Mouse (Mus musculus): ENCODE measurements around the gene 1700025G04Rik. TPM values are rescaled to one million over a fixed set of nuclear protein-coding genes. Genes with fewer than 3 reads are reported as not detected.

The 1700025G04Rik gene
- polyA plus RNA-seq, 1 experiment, result 24.7 TPM

DNA sequence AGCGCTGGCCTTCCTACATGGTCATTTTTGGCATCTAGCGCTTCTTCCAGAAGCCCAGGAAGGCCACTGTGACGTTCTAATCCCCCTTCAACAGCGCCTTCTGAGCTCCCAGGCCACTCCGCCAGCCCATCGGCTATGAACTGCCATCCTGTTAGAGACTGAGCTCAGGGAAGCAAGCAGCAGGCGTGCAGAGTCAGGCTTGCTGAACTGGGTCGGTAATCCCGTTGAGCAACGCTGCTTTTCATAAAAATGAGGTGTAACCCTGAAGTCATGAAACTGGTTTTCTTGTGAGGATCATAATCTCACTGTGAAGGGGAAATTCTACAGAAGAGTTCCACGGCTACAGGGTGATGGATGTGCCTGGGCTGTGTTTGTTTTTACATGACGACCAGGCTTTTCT, 28.2 kb downstream of the 1700025G04Rik start:
- no peaks in the 10 kb centered on the region; the same call in none of the 2 replicates for H3K4me1 ChIP-seq (ENCODE audit: control insufficient read depth, insufficient read depth, low read length)
- H3K27ac ChIP-seq (ENCODE audit: insufficient read depth, low read length), result no peak overlapping the region
- H3K4me3 ChIP-seq (ENCODE audit: insufficient read depth, low read length), result no peak overlapping the region
- TF ChIP-seq CTCF (IDR thresholded peaks at IDR 0.05; ENCODE audit: extremely low read depth, insufficient read depth, low read length), result no peak
- TF ChIP-seq POLR2A (IDR thresholded peaks at IDR 0.05; ENCODE audit: extremely low read depth, insufficient read depth, low read length), result no peak

DNA sequence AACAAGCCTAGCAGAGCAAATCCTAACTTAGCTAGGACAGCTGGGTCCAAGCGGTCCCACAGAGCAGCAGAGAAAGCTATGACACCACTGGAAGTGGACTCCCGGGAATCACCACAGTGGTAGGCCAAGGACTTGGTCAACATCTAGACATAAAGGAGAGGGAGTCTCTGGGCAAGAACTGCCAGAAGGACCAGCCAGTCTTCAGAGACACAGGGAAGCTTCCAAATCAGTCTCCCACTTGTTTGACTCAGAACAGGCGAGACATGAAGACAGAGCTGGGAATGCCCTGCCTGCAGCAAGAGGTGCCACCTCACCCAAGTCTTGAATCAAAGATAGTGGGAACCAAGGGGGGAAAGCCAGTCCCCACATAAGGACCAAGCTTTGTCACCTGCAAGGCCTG, 29.7 kb downstream of the 1700025G04Rik start:
- TF ChIP-seq CTCF (IDR thresholded peaks at IDR 0.05; ENCODE audit: extremely low read depth, insufficient read depth, low read length) (no peak), POLR2A (IDR thresholded peaks at IDR 0.05; ENCODE audit: extremely low read depth, insufficient read depth, low read length) (no peak)
- Histone ChIP-seq H3K27ac (ENCODE audit: insufficient read depth, low read length) (no peak overlapping the region), H3K4me3 (ENCODE audit: insufficient read depth, low read length) (no peak overlapping the region), H3K4me1 (ENCODE audit: control insufficient read depth, insufficient read depth, low read length) (no peaks in the 10 kb centered on the region; the same call in none of the 2 replicates)

DNA sequence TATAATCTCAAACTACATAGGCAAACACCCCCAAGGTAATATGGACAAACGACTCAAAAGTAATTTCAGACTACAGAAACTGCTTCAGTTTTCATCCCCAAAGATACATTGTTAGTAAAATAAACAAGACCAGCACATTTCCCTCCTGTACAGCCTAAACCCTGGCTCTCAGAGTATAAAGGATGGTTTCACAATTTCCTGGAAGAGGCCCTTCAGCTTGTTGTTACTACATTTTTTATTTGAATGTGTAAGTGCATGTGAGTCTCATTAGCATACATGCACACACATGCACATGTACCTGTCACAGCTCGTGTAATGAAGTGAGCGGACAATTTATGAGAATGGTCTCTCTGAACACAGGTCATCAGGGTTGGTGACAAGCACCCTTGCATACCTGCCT, 31.1 kb downstream of the 1700025G04Rik start:
- no peak overlapping the region for H3K27ac ChIP-seq (ENCODE audit: insufficient read depth, low read length)
- TF ChIP-seq CTCF (IDR thresholded peaks at IDR 0.05; ENCODE audit: extremely low read depth, insufficient read depth, low read length) (no peak), POLR2A (IDR thresholded peaks at IDR 0.05; ENCODE audit: extremely low read depth, insufficient read depth, low read length) (no peak)
- no peak overlapping the region for H3K4me3 ChIP-seq (ENCODE audit: insufficient read depth, low read length)
- H3K4me1 ChIP-seq (ENCODE audit: control insufficient read depth, insufficient read depth, low read length), result peaks cover 2% of the 10 kb centered on the region

DNA sequence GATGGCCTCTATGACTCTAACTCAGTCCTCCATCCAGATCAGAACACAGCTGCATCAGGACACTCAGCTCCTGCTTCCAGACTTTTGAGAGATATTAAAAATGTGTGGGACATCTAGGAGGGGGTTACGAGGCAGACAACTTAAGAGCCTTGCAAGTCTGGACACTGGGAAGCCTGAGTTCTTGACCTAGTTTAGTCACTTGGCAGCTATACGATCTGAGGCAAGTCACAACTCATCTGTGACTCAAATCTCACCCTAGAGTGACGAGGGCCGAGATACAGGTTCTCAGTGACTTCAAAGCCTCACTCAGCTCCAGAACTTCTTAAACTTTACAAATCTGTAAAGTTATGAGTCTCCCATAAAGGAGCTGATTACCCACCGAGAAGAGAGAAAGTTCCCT, 36.8 kb downstream of the 1700025G04Rik start:
- H3K4me3 ChIP-seq (ENCODE audit: insufficient read depth, low read length), result no peak overlapping the region
- no peak overlapping the region for H3K27ac ChIP-seq (ENCODE audit: insufficient read depth, low read length)
- peaks cover 8% of the 10 kb centered on the region; the same call in 1 of the 2 replicates for H3K4me1 ChIP-seq (ENCODE audit: control insufficient read depth, insufficient read depth, low read length)
- no peak for TF ChIP-seq CTCF (IDR thresholded peaks at IDR 0.05; ENCODE audit: extremely low read depth, insufficient read depth, low read length)
- TF ChIP-seq POLR2A (IDR thresholded peaks at IDR 0.05; ENCODE audit: extremely low read depth, insufficient read depth, low read length), result no peak

DNA sequence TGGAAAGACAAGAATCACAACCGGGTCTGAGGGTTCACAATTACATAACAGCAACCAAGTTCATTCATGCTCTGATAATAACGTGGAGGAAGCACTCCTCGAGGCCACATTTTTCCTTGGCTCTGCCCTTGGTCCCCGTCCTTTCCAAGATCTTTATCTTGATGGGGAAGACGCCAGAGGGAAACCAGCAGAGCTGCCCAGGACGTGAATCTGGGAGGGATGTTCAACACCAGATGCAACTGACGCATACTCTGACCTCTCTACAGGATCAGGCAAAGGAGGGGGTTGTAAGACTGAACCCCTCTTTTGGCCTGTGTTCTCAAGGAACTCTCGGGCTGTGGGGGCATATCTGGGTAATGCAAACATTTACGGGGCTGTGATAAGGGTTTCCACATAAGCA, 38.1 kb downstream of the 1700025G04Rik start:
- H3K27ac ChIP-seq (ENCODE audit: insufficient read depth, low read length), result no peak overlapping the region
- H3K4me1 ChIP-seq (ENCODE audit: control insufficient read depth, insufficient read depth, low read length), result peaks cover 8% of the 10 kb centered on the region; the same call in 1 of the 2 replicates
- TF ChIP-seq POLR2A (IDR thresholded peaks at IDR 0.05; ENCODE audit: extremely low read depth, insufficient read depth, low read length) (no peak), CTCF (IDR thresholded peaks at IDR 0.05; ENCODE audit: extremely low read depth, insufficient read depth, low read length) (no peak)
- H3K4me3 ChIP-seq (ENCODE audit: insufficient read depth, low read length), result no peak overlapping the region

DNA sequence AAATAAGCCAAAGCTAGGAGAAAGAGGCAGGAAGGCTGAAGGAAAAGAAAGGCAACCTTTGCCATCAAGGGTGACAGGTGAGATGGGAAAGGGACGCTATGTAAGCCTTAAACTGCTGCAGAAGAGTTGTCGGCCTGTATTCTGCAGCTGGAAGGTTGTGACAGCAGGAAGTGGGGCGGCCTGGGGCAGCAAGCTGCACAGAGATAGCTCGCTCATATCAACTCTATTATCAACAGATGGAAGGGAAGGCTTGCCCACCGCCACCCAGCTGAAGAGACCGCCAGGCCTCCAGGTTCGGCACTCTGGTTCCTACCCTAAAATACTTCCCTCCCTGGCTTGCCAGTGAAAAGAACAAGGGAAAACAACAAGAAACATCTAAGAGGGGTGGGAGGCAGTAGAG, 39.9 kb downstream of the 1700025G04Rik start:
- H3K27ac ChIP-seq (ENCODE audit: insufficient read depth, low read length), result no peak overlapping the region
- no peak for TF ChIP-seq CTCF (IDR thresholded peaks at IDR 0.05; ENCODE audit: extremely low read depth, insufficient read depth, low read length)
- no peak for TF ChIP-seq POLR2A (IDR thresholded peaks at IDR 0.05; ENCODE audit: extremely low read depth, insufficient read depth, low read length)
- peaks cover 8% of the 10 kb centered on the region; the same call in 1 of the 2 replicates for H3K4me1 ChIP-seq (ENCODE audit: control insufficient read depth, insufficient read depth, low read length)
- no peak overlapping the region for H3K4me3 ChIP-seq (ENCODE audit: insufficient read depth, low read length)

DNA sequence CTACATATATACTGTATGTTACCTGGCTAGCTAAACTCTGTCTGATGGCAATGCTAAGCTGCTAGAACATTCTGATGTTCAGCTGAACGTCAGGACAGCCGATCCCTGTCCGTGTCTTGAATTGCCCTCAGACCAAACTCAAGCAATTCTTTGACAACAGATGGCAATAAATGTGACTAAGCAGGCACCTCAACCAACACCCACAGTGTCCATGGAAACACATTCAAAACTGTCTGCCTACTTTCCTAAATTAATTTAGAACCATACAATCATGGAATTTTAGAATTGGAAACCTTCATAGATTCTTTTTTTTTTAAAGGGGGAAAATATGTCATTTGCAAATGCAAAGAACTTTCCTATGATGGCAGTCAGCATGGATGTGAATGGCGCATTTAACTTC, 41.6 kb downstream of the 1700025G04Rik start:
- no peak overlapping the region for H3K27ac ChIP-seq (ENCODE audit: insufficient read depth, low read length)
- peaks cover 7% of the 10 kb centered on the region for H3K4me1 ChIP-seq (ENCODE audit: control insufficient read depth, insufficient read depth, low read length)
- no peak for TF ChIP-seq POLR2A (IDR thresholded peaks at IDR 0.05; ENCODE audit: extremely low read depth, insufficient read depth, low read length)
- no peak for TF ChIP-seq CTCF (IDR thresholded peaks at IDR 0.05; ENCODE audit: extremely low read depth, insufficient read depth, low read length)
- H3K4me3 ChIP-seq (ENCODE audit: insufficient read depth, low read length), result no peak overlapping the region

DNA sequence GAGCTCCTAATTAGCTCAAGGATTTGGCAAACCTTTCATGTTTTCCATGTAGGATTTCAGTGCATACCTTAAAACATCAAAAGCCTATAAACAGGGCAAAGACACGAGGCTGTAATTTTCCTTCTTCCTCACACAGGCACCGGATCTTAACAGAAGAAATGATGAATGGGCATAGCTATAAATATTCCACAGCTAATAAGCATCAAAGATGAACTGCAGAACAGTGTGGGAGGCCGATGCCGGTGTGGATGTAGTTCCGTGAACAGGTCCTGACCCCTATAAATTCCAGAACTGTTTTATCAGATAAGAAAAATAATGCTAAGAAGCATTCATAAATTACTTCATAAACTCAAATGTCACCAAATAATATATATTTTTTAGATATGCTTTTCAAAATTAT, 42.5 kb downstream of the 1700025G04Rik start:
- Histone ChIP-seq H3K27ac (ENCODE audit: insufficient read depth, low read length) (no peak overlapping the region), H3K4me1 (ENCODE audit: control insufficient read depth, insufficient read depth, low read length) (peaks cover 7% of the 10 kb centered on the region), H3K4me3 (ENCODE audit: insufficient read depth, low read length) (no peak overlapping the region)
- TF ChIP-seq POLR2A (IDR thresholded peaks at IDR 0.05; ENCODE audit: extremely low read depth, insufficient read depth, low read length), result no peak
- no peak for TF ChIP-seq CTCF (IDR thresholded peaks at IDR 0.05; ENCODE audit: extremely low read depth, insufficient read depth, low read length)

DNA sequence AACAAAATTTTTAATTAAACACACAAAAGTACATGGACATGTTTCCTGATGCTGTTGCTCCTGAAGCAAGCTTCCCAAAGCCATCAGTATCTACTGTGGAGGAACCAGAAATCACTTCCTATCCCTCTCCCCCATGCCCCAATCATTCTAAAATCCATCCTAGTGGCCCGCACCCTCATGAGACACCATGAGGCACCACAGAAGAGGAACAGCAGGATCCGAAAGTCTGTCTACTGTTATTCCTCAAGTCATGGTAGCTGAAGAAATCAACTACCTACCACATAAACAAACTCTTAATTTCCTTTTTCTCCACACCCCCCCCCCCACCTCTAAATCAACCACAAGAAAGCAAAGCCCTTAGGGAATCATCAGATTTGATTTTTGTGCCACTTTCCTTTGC, 46.5 kb downstream of the 1700025G04Rik start:
- no peak overlapping the region for H3K27ac ChIP-seq (ENCODE audit: insufficient read depth, low read length)
- peaks cover 3% of the 10 kb centered on the region for H3K4me1 ChIP-seq (ENCODE audit: control insufficient read depth, insufficient read depth, low read length)
- H3K4me3 ChIP-seq (ENCODE audit: insufficient read depth, low read length), result no peak overlapping the region
- no peak for TF ChIP-seq CTCF (IDR thresholded peaks at IDR 0.05; ENCODE audit: extremely low read depth, insufficient read depth, low read length)
- TF ChIP-seq POLR2A (IDR thresholded peaks at IDR 0.05; ENCODE audit: extremely low read depth, insufficient read depth, low read length), result no peak

DNA sequence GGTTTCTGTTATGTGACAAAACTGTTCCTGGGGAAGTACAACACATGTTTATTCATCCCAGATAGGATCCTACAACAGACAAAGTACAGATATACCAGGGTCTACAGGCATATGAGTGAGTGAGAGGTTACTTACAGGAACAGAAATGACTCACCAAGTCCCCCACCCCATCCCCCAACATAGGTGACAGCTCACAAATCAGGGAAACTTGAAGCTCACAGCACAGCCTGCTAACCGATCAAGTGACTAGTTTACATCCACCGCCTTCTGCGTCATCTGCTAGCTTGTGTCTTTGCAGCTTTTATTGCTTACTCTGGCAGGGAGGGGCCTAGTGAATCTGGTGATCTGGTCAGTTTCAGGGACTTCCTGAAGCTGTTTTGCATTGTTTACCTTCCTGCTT, 47.5 kb downstream of the 1700025G04Rik start:
- Histone ChIP-seq H3K27ac (ENCODE audit: insufficient read depth, low read length) (no peak overlapping the region), H3K4me3 (ENCODE audit: insufficient read depth, low read length) (no peak overlapping the region), H3K4me1 (ENCODE audit: control insufficient read depth, insufficient read depth, low read length) (peaks cover 7% of the 10 kb centered on the region)
- TF ChIP-seq CTCF (IDR thresholded peaks at IDR 0.05; ENCODE audit: extremely low read depth, insufficient read depth, low read length) (no peak), POLR2A (IDR thresholded peaks at IDR 0.05; ENCODE audit: extremely low read depth, insufficient read depth, low read length) (no peak)

Data from cortical plate, adult 2 months (tissue).